In the genomic region with DNA sequence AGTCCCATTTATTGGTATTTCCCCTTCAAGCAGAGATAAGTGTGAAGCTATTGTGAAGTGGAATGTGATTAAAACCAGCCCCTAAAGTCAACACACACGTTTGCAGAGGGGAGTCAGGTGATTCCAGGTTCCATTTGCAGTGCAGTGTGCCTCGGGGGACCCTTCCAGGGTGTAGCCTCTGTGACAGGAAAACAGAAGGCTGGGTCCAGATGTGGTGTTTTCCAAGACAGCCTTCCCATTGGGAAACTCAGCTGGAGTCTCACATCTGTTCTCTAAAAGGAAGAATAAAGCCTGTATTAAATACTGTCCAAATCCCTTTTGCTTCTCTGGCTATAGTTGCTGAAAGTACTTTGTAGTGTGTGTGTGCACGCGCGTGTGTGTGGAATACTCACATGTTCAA, we compare ENCODE assay signal across 28 mouse cellular contexts. TPM values are rescaled to one million over a fixed set of nuclear protein-coding genes. Genes with fewer than 3 reads are reported as not detected.
DNase-seq lines count a peak whose midpoint lies in the region; ATAC-seq and TF ChIP-seq lines count a peak whose summit lies in the region.
"Had no signal": no experiment of that assay in that cellular context is flagged by ENCODE, and none has a peak within 500 bp of the region (broad histone marks: within the 10 kb centered on the region; RNA-seq: fewer than 3 reads in every experiment).

No protein-coding gene starts in this region.

- H3K4me3 ChIP-seq in limb, embryonic 14.5 days (replicated peaks; ENCODE audit: low read length): no peak overlapping the region
- no peak overlapping the region for H3K4me3 ChIP-seq in limb, embryonic 10.5 days
- H3K4me3 ChIP-seq: embryonic facial prominence, embryonic 10.5 days; embryonic facial prominence, embryonic 12.5 days; forebrain, embryonic 13.5 days; forebrain, embryonic 15.5 days had no signal

- H3K9me3 ChIP-seq in limb, embryonic 14.5 days (ENCODE audit: control insufficient read depth, low read length): no peaks in the 10 kb centered on the region
- H3K9me3 ChIP-seq in limb, embryonic 10.5 days (replicated peaks): no peaks in the 10 kb centered on the region
- H3K9me3 ChIP-seq: embryonic facial prominence, embryonic 10.5 days; embryonic facial prominence, embryonic 12.5 days; forebrain, embryonic 13.5 days; forebrain, embryonic 15.5 days had no signal

- DNase-seq in gastrocnemius, adult 18-20 months (ENCODE audit: low spot score): peak; percentile 35
- DNase-seq in gastrocnemius, postnatal 36 days: no peak
- DNase-seq in heart, adult 18-20 months: peak; percentile 7 to 38
- DNase-seq in heart, postnatal 36 days: no peak
- peak; percentile 15 for DNase-seq in limb, embryonic 14.5 days (ENCODE audit: low spot score)
- DNase-seq in limb, embryonic 10.5 days (ENCODE audit: low spot score): no peak
- DNase-seq: adrenal gland, adult 8-10 months; adrenal gland, postnatal 14 days; adrenal gland, postnatal 36 days; B cell, adult 2 months; cerebellum, adult 11-12 months; cerebellum, adult 2 months; cerebellum, adult 9-10 months; cerebellum, postnatal 10 days; cerebellum, postnatal 25 days had no signal

- H3K9ac ChIP-seq in limb, embryonic 14.5 days (ENCODE audit: low read depth, low read length, severe bottlenecking): no peak overlapping the region
- H3K9ac ChIP-seq: embryonic facial prominence, embryonic 12.5 days; forebrain, embryonic 13.5 days; forebrain, embryonic 15.5 days had no signal

- no peaks in the 10 kb centered on the region for H3K4me1 ChIP-seq in limb, embryonic 14.5 days (ENCODE audit: control insufficient read depth, insufficient read depth, low read length)
- 0 out of 2 replicates have a peak, but pooled peaks cover 4% of the 10 kb centered on the region for H3K4me1 ChIP-seq in limb, embryonic 10.5 days
- H3K4me1 ChIP-seq: embryonic facial prominence, embryonic 12.5 days; forebrain, embryonic 13.5 days; forebrain, embryonic 15.5 days had no signal

- intact Hi-C loops in gastrocnemius, postnatal 36 days (cut with DNase I): no loop called here
- intact Hi-C loops in heart, postnatal 36 days (cut with DNase I): no loop called here

- WGBS in limb, embryonic 14.5 days: 53% methylated on average over 5 of the region's 5 CpGs
- WGBS in limb, embryonic 10.5 days: 73% methylated on average over 5 of the region's 5 CpGs

- H3K27ac ChIP-seq in limb, embryonic 14.5 days (replicated peaks; ENCODE audit: low read depth, low read length): no peak overlapping the region
- no peak overlapping the region for H3K27ac ChIP-seq in limb, embryonic 10.5 days
- H3K27ac ChIP-seq: embryonic facial prominence, embryonic 10.5 days; embryonic facial prominence, embryonic 12.5 days; forebrain, embryonic 13.5 days; forebrain, embryonic 15.5 days had no signal

- TF ChIP-seq POLR2A in limb, embryonic 14.5 days (IDR thresholded peaks at IDR 0.05; ENCODE audit: borderline replicate concordance, extremely low read depth, insufficient read depth, insufficient read length): no peak

- no peaks in the 10 kb centered on the region for H3K27me3 ChIP-seq in limb, embryonic 14.5 days (ENCODE audit: control insufficient read depth, insufficient read depth, low read length)
- no peaks in the 10 kb centered on the region for H3K27me3 ChIP-seq in limb, embryonic 10.5 days (ENCODE audit: low read depth, poor library complexity, severe bottlenecking)
- H3K27me3 ChIP-seq: CH12.LX; embryonic facial prominence, embryonic 12.5 days; forebrain, embryonic 13.5 days; forebrain, embryonic 15.5 days had no signal

- H3K36me3 ChIP-seq in limb, embryonic 14.5 days (ENCODE audit: control insufficient read depth, insufficient read depth, low read length): no peaks in the 10 kb centered on the region
- H3K36me3 ChIP-seq in limb, embryonic 10.5 days: no peaks in the 10 kb centered on the region
- H3K36me3 ChIP-seq: embryonic facial prominence, embryonic 10.5 days; embryonic facial prominence, embryonic 12.5 days; forebrain, embryonic 15.5 days; G1E had no signal

- H3K4me2 ChIP-seq in limb, embryonic 14.5 days (replicated peaks; ENCODE audit: low read depth, low read length, severe bottlenecking): no peak overlapping the region
- H3K4me2 ChIP-seq: embryonic facial prominence, embryonic 12.5 days; forebrain, embryonic 13.5 days; forebrain, embryonic 15.5 days had no signal

- ATAC-seq in limb, embryonic 14.5 days (ENCODE audit: low FRiP score, low read depth): no peak
- ATAC-seq: activated CD4-positive, CD25-positive, alpha-beta regulatory T cell, adult 4 months; CD4-positive, CD25-positive, alpha-beta regulatory T cell, adult 4 months; forebrain, embryonic 13.5 days; forebrain, embryonic 15.5 days; Patski had no signal

RNA-seq across cellular contexts. Expression of gene Txndc8, which starts 45.5 kb away (rescaled TPM):
- total RNA-seq in gastrocnemius, adult 18-20 months (2021): not detected
- not detected for total RNA-seq in gastrocnemius, postnatal 36 days (2021)
- not detected for total RNA-seq in heart, adult 18-20 months (2021)
- total RNA-seq in heart, postnatal 36 days (2021): not detected
- polyA plus RNA-seq in limb, embryonic 14.5 days (2012; rRNA removed): not detected in 2 replicates
- polyA plus RNA-seq in limb, embryonic 14.5 days (2014; fragmentation: Nextera tagmentation; extraction: Ambion mirVana): not detected in 2 replicates
- not detected in 2 replicates for polyA plus RNA-seq in limb, embryonic 10.5 days (2016; fragmentation: Nextera tagmentation; extraction: Ambion mirVana)
- total RNA-seq: adrenal gland, adult 18-20 months; adrenal gland, adult 8-10 months; adrenal gland, postnatal 14 days; adrenal gland, postnatal 36 days; CH12.LX; G1E had no signal
- polyA plus RNA-seq: activated CD4-positive, CD25-positive, alpha-beta regulatory T cell, adult 4 months; CD4-positive, CD25-positive, alpha-beta regulatory T cell, adult 4 months; cerebellum, adult 2 months; cortical plate, adult 2 months; embryonic facial prominence, embryonic 10.5 days; embryonic facial prominence, embryonic 12.5 days; embryonic facial prominence, embryonic 14.5 days; forebrain, embryonic 11.5 days; forebrain, embryonic 13.5 days; forebrain, embryonic 15.5 days; G1E; Patski had no signal

Comparison
In these comparisons a context has a peak if more than half of its experiments do, and no peak if none do; other contexts are left out.
1. DNase-seq: peak in gastrocnemius, adult 18-20 months (single experiment), heart, adult 18-20 months (2 of 2) and limb, embryonic 14.5 days (single experiment); none in gastrocnemius, postnatal 36 days (0 of 2), heart, postnatal 36 days (0 of 2) and limb, embryonic 10.5 days (single experiment).